Mouse (Mus musculus) hindbrain, postnatal 0 days (tissue): Measurements from ENCODE around the gene Zfp804b. TPM values are rescaled to one million over a fixed set of nuclear protein-coding genes. Genes with fewer than 3 reads are reported as not detected.

Source experiments
- ATAC-seq: fragments of 200-750 bp; cut with Nextera tagmentation; 2 replicates; pipeline ENCODE4 v1.8.0; 2017; ENCODE audit warnings: mild to moderate bottlenecking, moderate TSS enrichment, moderate library complexity
- DNase-seq: peaks from one replicate; pipeline ENCODE4 v3.0.0-alpha.2; 2015; ENCODE audit warnings: low spot score
- H3K27ac ChIP-seq: fragments of 300-500 bp; sonication (generic); 2 replicates; pipeline ENCODE4 v1.5.1; 2014; ENCODE audit warnings: mild to moderate bottlenecking
- H3K27me3 ChIP-seq: fragments of 300-500 bp; sonication (generic); 2 replicates; pipeline ENCODE4 v1.6.1; 2014; ENCODE audit warnings: low read length, mixed read lengths; ENCODE audit not compliant: insufficient read depth
- H3K36me3 ChIP-seq: fragments of 300-500 bp; sonication (generic); 2 replicates; pipeline ENCODE4 v1.6.1; 2014; ENCODE audit warnings: low read length, mixed read lengths; ENCODE audit not compliant: insufficient read depth
- H3K4me1 ChIP-seq: fragments of 300-500 bp; sonication (generic); 2 replicates; pipeline ENCODE4 v1.6.1; 2014; ENCODE audit warnings: antibody characterized with exemption, low read length, mixed read lengths; ENCODE audit not compliant: insufficient read depth
- H3K4me2 ChIP-seq: fragments of 300-500 bp; sonication (generic); 2 replicates; pipeline ENCODE4 v1.6.1; 2014; ENCODE audit warnings: low read depth, mild to moderate bottlenecking, low read length, moderate library complexity, mixed read lengths
- H3K4me3 ChIP-seq: fragments of 300-500 bp; sonication (generic); 2 replicates; pipeline ENCODE4 v1.5.1; 2014; ENCODE audit warnings: low read length
- H3K9ac ChIP-seq: fragments of 300-500 bp; sonication (generic); replicated peaks from 2 replicates; pipeline ENCODE4 v1.6.1; 2014; ENCODE audit warnings: mild to moderate bottlenecking, low read length, moderate library complexity, mixed read lengths
- H3K9me3 ChIP-seq: fragments of 300-500 bp; sonication (generic); 2 replicates; pipeline ENCODE4 v1.6.1; 2016; ENCODE audit warnings: low read length, mixed read lengths
- CTCF ChIP-seq: IDR thresholded peaks from 2 replicates; pipeline ENCODE4 v1.5.1; 2016; ENCODE audit warnings: antibody characterized with exemption, control low read depth, low read depth
- WGBS: fragments of 180-500 bp; shearing (Covaris S2); extraction: QIAGEN DNeasy Blood & Tissue Kit; methylation state at CpG from one replicate; pipeline ENCODE4 v1.1.7; 2014; 5-methylcytosine and 5-hydroxymethylcytosine counted together
- polyA plus RNA-seq: library from polyadenylated mRNA; unstranded; fragments of >200 nt; fragmentation: Nextera tagmentation; extraction: Ambion mirVana; gene quantifications from 2 replicates; pipeline ENCODE4 v1.2.1, GENCODE M21; 2015
- total RNA-seq: library from RNA; depleted of rRNA; stranded (reverse); fragments of >200 nt; gene quantifications from 2 replicates; pipeline ENCODE4 v1.2.3, GENCODE M21; 2014; rRNA removed

Gene Zfp804b
- total and polyA plus RNA-seq, 2 experiments from 2014 or later = 3.2 to 4.4 TPM

- WGBS = 76% methylated on average over 1 of the region's 1 CpGs
- H3K4me3 ChIP-seq = no peak overlapping the region
- no peak for TF ChIP-seq CTCF
- H3K27ac ChIP-seq = no peak overlapping the region
- no peak overlapping the region for H3K9ac ChIP-seq
- no peaks in the 10 kb centered on the region for H3K9me3 ChIP-seq
- no peaks in the 10 kb centered on the region for H3K4me1 ChIP-seq
- no peak overlapping the region for H3K4me2 ChIP-seq
- H3K27me3 ChIP-seq = no peaks in the 10 kb centered on the region
- DNase-seq = no peak
- H3K36me3 ChIP-seq = no peaks in the 10 kb centered on the region
- ATAC-seq = no peak
These were observed 409.7 kb downstream of the Zfp804b start for GRCm38 (mm10) chr5:6934837-6935236.

- DNase-seq (no peak), ATAC-seq (no peak)
- no peak overlapping the region for H3K27ac ChIP-seq
- no peak for TF ChIP-seq CTCF
- H3K27me3 ChIP-seq = no peaks in the 10 kb centered on the region
- 94% methylated on average over 3 of the region's 3 CpGs for WGBS
- no peaks in the 10 kb centered on the region for H3K36me3 ChIP-seq
- no peak overlapping the region for H3K4me2 ChIP-seq
- no peaks in the 10 kb centered on the region for H3K4me1 ChIP-seq
- no peak overlapping the region for H3K9ac ChIP-seq
- no peak overlapping the region for H3K4me3 ChIP-seq
- H3K9me3 ChIP-seq = no peaks in the 10 kb centered on the region
These were observed 433.3 kb downstream of the Zfp804b start for GRCm38 (mm10) chr5:6911290-6911689.

GRCm38 (mm10) chr5:6881396-6881795, 463.2 kb downstream of the Zfp804b start:
- no peak overlapping the region for H3K4me2 ChIP-seq
- ATAC-seq (no peak), DNase-seq (no peak)
- H3K4me3 ChIP-seq = no peak overlapping the region
- H3K9me3 ChIP-seq = no peaks in the 10 kb centered on the region
- H3K4me1 ChIP-seq = no peaks in the 10 kb centered on the region
- no peak overlapping the region for H3K9ac ChIP-seq
- H3K27me3 ChIP-seq = no peaks in the 10 kb centered on the region
- H3K27ac ChIP-seq = no peak overlapping the region
- TF ChIP-seq CTCF = no peak
- H3K36me3 ChIP-seq = no peaks in the 10 kb centered on the region

- DNase-seq = no peak
- WGBS = 76% methylated on average over 6 of the region's 6 CpGs
These were observed 473.0 kb downstream of the Zfp804b start for GRCm38 (mm10) chr5:6871566-6871965.

GRCm38 (mm10) chr5:6870970-6871369, 473.6 kb downstream of the Zfp804b start:
- DNase-seq = no peak
- Histone ChIP-seq H3K4me2 (no peak overlapping the region), H3K27ac (no peak overlapping the region), H3K36me3 (no peaks in the 10 kb centered on the region), H3K4me3 (no peak overlapping the region), H3K4me1 (no peaks in the 10 kb centered on the region), H3K9me3 (no peaks in the 10 kb centered on the region), H3K27me3 (no peaks in the 10 kb centered on the region), H3K9ac (no peak overlapping the region)
- no peak for ATAC-seq
- no peak for TF ChIP-seq CTCF

More at GRCm38 (mm10) chr5:6871566-6871965, 473.0 kb downstream of the Zfp804b start:
- Histone ChIP-seq H3K9ac (no peak overlapping the region), H3K9me3 (no peaks in the 10 kb centered on the region), H3K27me3 (no peaks in the 10 kb centered on the region), H3K4me3 (no peak overlapping the region), H3K27ac (no peak overlapping the region), H3K4me2 (no peak overlapping the region), H3K36me3 (no peaks in the 10 kb centered on the region), H3K4me1 (no peaks in the 10 kb centered on the region)
- ATAC-seq = no peak
- TF ChIP-seq CTCF = no peak

- TF ChIP-seq CTCF = no peak
- Histone ChIP-seq H3K4me3 (no peak overlapping the region), H3K27me3 (no peaks in the 10 kb centered on the region), H3K36me3 (no peaks in the 10 kb centered on the region), H3K4me1 (no peaks in the 10 kb centered on the region), H3K9me3 (no peaks in the 10 kb centered on the region), H3K4me2 (no peak overlapping the region), H3K27ac (no peak overlapping the region), H3K9ac (no peak overlapping the region)
- DNase-seq (no peak), ATAC-seq (no peak)
- WGBS = 72% methylated on average over 2 of the region's 2 CpGs
These were observed 549.2 kb downstream of the Zfp804b start for GRCm38 (mm10) chr5:6795396-6795795.

- H3K27ac ChIP-seq = no peak overlapping the region
- no peaks in the 10 kb centered on the region for H3K36me3 ChIP-seq
- no peaks in the 10 kb centered on the region for H3K9me3 ChIP-seq
- WGBS = 79% methylated on average over 6 of the region's 6 CpGs
- H3K4me1 ChIP-seq = no peaks in the 10 kb centered on the region
- no peak overlapping the region for H3K4me3 ChIP-seq
- no peak overlapping the region for H3K9ac ChIP-seq
- TF ChIP-seq CTCF = no peak
- no peaks in the 10 kb centered on the region for H3K27me3 ChIP-seq
- DNase-seq (no peak), ATAC-seq (no peak)
- no peak overlapping the region for H3K4me2 ChIP-seq
These were observed 575.1 kb downstream of the Zfp804b start for GRCm38 (mm10) chr5:6769357-6769892.

Other genes starting within 250 kb of the Zfp804b start
- not detected in 2 replicates for gene Tex47, start 40.6 kb downstream of the Zfp804b start, total RNA-seq
- 0.45 and 0.76 TPM in 2 replicates for gene Tex47, start 40.6 kb downstream of the Zfp804b start, polyA plus RNA-seq